Mouse (Mus musculus) G1E (cell line): ENCODE results near the gene Smoc1.

ENCODE experiments used
- CTCF ChIP-seq: IDR thresholded peaks from 2 replicates; pipeline ENCODE4 v1.5.1; 2012; ENCODE audit warnings: low read depth, low read length, inconsistent platforms, mixed read lengths
- GATA2 ChIP-seq: IDR thresholded peaks from 2 replicates; pipeline ENCODE4 v1.6.1; 2012; ENCODE audit warnings: low read depth, low read length, inconsistent platforms, borderline replicate concordance

DNA sequence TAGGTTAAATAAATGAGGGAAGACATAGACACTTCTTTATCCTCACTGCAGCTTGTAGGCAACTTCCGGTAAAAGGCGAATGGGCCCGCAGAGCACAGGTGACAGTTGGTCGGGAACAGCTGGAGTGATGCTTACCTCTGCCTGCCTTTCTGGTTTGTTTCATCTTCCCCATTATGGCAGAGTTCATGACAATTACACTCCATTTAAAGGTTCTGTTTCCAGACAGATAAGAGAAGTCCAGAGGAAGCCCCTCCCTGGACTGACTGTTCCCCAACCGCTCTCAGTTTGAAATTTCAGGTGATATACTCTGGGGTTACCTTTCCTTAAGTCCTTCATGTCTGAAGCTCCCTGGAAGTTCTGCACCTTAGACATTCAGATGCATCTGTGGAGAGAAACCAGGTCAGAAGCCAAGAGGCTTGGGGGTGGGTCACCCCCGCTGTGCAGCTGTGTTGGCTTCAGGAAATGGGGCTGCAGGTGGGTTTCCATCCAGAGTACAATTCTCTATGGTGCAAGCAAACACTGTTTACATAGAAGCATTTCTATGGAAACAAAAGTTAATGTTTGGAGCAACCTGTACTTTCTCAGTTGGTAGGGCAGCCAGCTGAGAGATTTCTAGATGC, 36.8 kb downstream of the Smoc1 start:
- TF ChIP-seq CTCF (no peak), GATA2 (no peak)
